Mouse (Mus musculus) liver, postnatal 0 days (tissue): Measurements from ENCODE around the gene Camta1.

ENCODE experiments used
- CTCF ChIP-seq: sonication (generic); IDR thresholded peaks from 2 replicates; pipeline ENCODE4 v1.5.1; 2016; ENCODE audit warnings: antibody characterized with exemption, low read depth
- EP300 ChIP-seq: IDR thresholded peaks from 2 replicates; pipeline ENCODE4 v1.6.1; 2016; ENCODE audit warnings: antibody characterized with exemption, low read depth, mild to moderate bottlenecking

- TF ChIP-seq EP300, result no peak
- TF ChIP-seq CTCF, result no peak
Measured at GRCm38 (mm10) chr4:151305761-151306160, 555.9 kb downstream of the Camta1 start.
